Mouse (Mus musculus) liver, postnatal 0 days (tissue): ENCODE data around the gene Enox2. TPM values are rescaled to one million over a fixed set of nuclear protein-coding genes. Genes with fewer than 3 reads are reported as not detected.

Experiments used
- ATAC-seq: fragments of 200-750 bp; cut with Nextera tagmentation; 2 replicates; pipeline ENCODE4 v1.8.0; 2017; ENCODE audit warnings: mild to moderate bottlenecking, moderate library complexity
- DNase-seq: peaks from one replicate; pipeline ENCODE4 v3.0.0-alpha.2; 2016
- H3K27ac ChIP-seq: fragments of 300-500 bp; sonication (generic); 2 replicates; pipeline ENCODE4 v1.5.1; 2014; ENCODE audit warnings: antibody characterized with exemption, moderate library complexity, mild to moderate bottlenecking, low read depth
- H3K27me3 ChIP-seq: fragments of 300-500 bp; sonication (generic); 2 replicates; pipeline ENCODE4 v1.6.1; 2014; ENCODE audit warnings: low read length, control low read depth, mixed read lengths; ENCODE audit not compliant: insufficient read depth
- H3K36me3 ChIP-seq: fragments of 300-500 bp; sonication (generic); replicated peaks from 2 replicates; pipeline ENCODE4 v1.6.1; 2014; ENCODE audit warnings: mild to moderate bottlenecking, control low read depth, low read length, moderate library complexity, mixed read lengths; ENCODE audit not compliant: insufficient read depth
- H3K4me1 ChIP-seq: fragments of 300-500 bp; sonication (generic); 2 replicates; pipeline ENCODE4 v1.6.1; 2014; ENCODE audit warnings: antibody characterized with exemption, mild to moderate bottlenecking, control low read depth; ENCODE audit not compliant: insufficient read depth
- H3K4me2 ChIP-seq: fragments of 300-500 bp; sonication (generic); 2 replicates; pipeline ENCODE4 v1.6.1; 2014; ENCODE audit warnings: low read depth, mild to moderate bottlenecking, low read length, moderate library complexity, mixed read lengths
- H3K4me3 ChIP-seq: fragments of 300-500 bp; sonication (generic); 2 replicates; pipeline ENCODE4 v1.5.1; 2014; ENCODE audit warnings: low read depth, low read length
- H3K9ac ChIP-seq: fragments of 300-500 bp; sonication (generic); replicated peaks from 2 replicates; pipeline ENCODE4 v1.6.1; 2014; ENCODE audit warnings: mild to moderate bottlenecking, moderate library complexity
- H3K9me3 ChIP-seq: fragments of 300-500 bp; sonication (generic); 2 replicates; pipeline ENCODE4 v1.6.1; 2016; ENCODE audit warnings: mild to moderate bottlenecking, control low read depth, low read length, mixed read lengths
- CTCF ChIP-seq: sonication (generic); IDR thresholded peaks from 2 replicates; pipeline ENCODE4 v1.5.1; 2016; ENCODE audit warnings: antibody characterized with exemption, low read depth
- EP300 ChIP-seq: IDR thresholded peaks from 2 replicates; pipeline ENCODE4 v1.6.1; 2016; ENCODE audit warnings: antibody characterized with exemption, low read depth, mild to moderate bottlenecking
- WGBS: fragments of 180-500 bp; shearing (Covaris S2); extraction: QIAGEN DNeasy Blood & Tissue Kit; methylation state at CpG from one replicate; pipeline ENCODE4 v1.1.7; 2014; ENCODE audit not compliant: insufficient replicate concordance; 5-methylcytosine and 5-hydroxymethylcytosine counted together
- polyA plus RNA-seq: library from polyadenylated mRNA; unstranded; fragments of >200 nt; fragmentation: Nextera tagmentation; extraction: Ambion mirVana; gene quantifications from 2 replicates; pipeline ENCODE4 v1.2.1, GENCODE M21; 2015

Gene Enox2
- polyA plus RNA-seq: 3.1 and 3.3 TPM in 2 replicates

- TF ChIP-seq CTCF (no peak), EP300 (no peak)
- Histone ChIP-seq H3K36me3 (no peaks in the 10 kb centered on the region), H3K9me3 (no peaks in the 10 kb centered on the region), H3K4me2 (peak within 1 kb of the TSS; percentile 66), H3K9ac (peak within 1 kb of the TSS; percentile 73), H3K4me1 (no peaks in the 10 kb centered on the region), H3K27me3 (no peaks in the 10 kb centered on the region), H3K4me3 (peak within 1 kb of the TSS; percentile 67), H3K27ac (peak within 1 kb of the TSS; percentile 40; the same call in 1 of the 2 replicates)
- 22% methylated on average over 20 of the region's 26 CpGs for WGBS
- DNase-seq (peak; percentile 66), ATAC-seq (peak; percentile 100)
Observed at GRCm38 (mm10) chrX:49287700-49288563, at the start of gene Enox2. Enox2 (minus strand) TSS chrX:49288259.

DNA sequence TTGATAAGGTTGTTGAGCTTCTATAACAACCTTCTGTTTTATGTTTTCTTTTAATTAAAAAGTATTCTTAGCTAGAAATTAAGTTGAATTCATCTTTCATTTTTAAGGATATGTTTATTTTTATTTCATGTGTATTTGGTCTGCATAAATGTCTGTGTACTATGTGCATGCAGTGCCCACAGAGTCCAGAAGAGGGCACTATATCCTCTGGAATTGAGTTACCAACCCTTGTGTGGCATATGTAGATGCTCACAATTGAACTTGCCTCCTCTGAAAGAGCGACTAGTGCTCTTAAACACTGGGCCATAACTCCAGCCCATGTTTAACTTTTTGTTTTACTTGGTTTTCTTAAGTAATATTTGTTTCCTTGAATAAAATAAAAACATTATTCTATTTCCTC, 21.4 kb upstream of the Enox2 start:
- 35% methylated on average over 1 of the region's 1 CpGs for WGBS
- Histone ChIP-seq H3K9me3 (no peaks in the 10 kb centered on the region), H3K27me3 (no peaks in the 10 kb centered on the region), H3K9ac (no peak overlapping the region), H3K4me2 (no peak overlapping the region), H3K27ac (no peak overlapping the region), H3K36me3 (no peaks in the 10 kb centered on the region), H3K4me1 (no peaks in the 10 kb centered on the region), H3K4me3 (no peak overlapping the region)
- DNase-seq (peak; percentile 17), ATAC-seq (no peak)
- peak; percentile 57 for TF ChIP-seq CTCF
- no peak for TF ChIP-seq EP300

- WGBS: 13% methylated on average over 5 of the region's 5 CpGs
- Histone ChIP-seq H3K27ac (no peak overlapping the region), H3K36me3 (no peaks in the 10 kb centered on the region), H3K4me1 (no peaks in the 10 kb centered on the region), H3K9ac (no peak overlapping the region), H3K4me3 (no peak overlapping the region), H3K27me3 (no peaks in the 10 kb centered on the region), H3K9me3 (no peaks in the 10 kb centered on the region), H3K4me2 (no peak overlapping the region)
- no peak for ATAC-seq
- DNase-seq: peak; percentile 11
- peak; percentile 77 for TF ChIP-seq CTCF
- no peak for TF ChIP-seq EP300
Observed at GRCm38 (mm10) chrX:49306659-49307058, 18.6 kb upstream of the Enox2 start.

DNA sequence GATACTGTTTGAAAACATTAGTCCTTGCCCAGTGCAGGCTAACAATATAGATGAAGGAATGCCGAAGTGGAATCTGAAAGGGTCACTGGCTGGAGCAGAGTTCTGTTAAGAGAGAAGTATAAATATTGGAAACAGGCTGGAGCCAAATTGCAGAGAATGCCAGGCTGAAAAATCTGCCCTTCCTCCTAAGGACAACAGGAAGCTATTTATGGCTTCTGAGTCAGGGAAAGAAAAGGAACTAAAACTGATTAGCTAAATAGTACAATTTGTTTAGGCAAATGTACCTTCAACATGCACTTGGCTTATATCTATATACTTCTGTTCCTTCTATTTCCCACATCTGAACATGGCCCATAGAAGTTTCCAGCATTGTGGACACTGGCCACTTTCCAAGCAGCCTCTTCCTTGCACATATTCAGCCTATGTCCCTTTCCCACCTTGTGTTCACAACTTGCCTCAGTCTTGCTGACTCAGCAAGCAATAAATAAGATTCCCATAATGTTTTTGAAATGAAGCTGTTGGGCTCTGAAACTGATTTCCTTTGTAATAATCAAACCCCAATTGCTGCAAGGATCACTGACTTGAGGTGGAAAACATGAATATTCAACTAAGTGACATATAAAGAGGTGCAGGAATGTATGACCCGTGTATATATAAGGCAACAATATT, 8.0 kb downstream of the Enox2 start:
- no peaks in the 10 kb centered on the region for H3K27me3 ChIP-seq
- ATAC-seq: no peak
- no peak for DNase-seq
- no peaks in the 10 kb centered on the region for H3K4me1 ChIP-seq
- no peak overlapping the region for H3K9ac ChIP-seq
- H3K36me3 ChIP-seq: no peaks in the 10 kb centered on the region
- no peak overlapping the region for H3K4me3 ChIP-seq
- no peak overlapping the region for H3K27ac ChIP-seq
- no peaks in the 10 kb centered on the region for H3K9me3 ChIP-seq
- no peak overlapping the region for H3K4me2 ChIP-seq
- no peak for TF ChIP-seq EP300
- TF ChIP-seq CTCF: no peak
- WGBS: 67% methylated on average over 2 of the region's 2 CpGs

DNA sequence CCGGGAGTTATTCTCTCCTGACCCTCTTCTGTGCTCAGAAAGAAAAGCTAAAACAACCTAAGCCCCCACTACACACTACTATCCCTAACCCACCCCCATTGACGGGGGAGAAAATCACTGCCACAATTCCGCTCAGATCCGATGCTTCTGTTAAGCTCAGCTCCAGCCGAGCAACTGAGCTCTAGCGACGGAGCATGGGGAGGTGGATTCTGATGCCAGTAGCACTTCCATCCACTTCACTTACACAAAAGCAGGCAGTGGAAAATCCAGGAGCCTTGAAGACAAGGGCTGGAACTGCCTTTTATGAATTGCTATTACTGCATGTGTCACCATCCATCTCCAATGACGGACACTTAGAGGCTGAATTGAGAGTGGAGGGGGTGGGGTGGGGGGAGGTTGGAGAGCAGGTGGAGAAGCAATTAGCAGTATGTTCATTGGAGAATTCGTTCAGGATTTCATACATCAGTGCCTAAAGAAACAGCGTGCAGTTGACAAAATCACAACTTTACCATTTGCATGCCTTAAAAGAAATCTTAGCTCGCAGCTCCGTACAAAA, 14.5 kb downstream of the Enox2 start:
- no peak overlapping the region for H3K4me2 ChIP-seq
- H3K9ac ChIP-seq: no peak overlapping the region
- no peak for DNase-seq
- no peaks in the 10 kb centered on the region for H3K36me3 ChIP-seq
- no peaks in the 10 kb centered on the region for H3K4me1 ChIP-seq
- TF ChIP-seq CTCF (no peak), EP300 (no peak)
- H3K27me3 ChIP-seq: no peaks in the 10 kb centered on the region
- H3K27ac ChIP-seq: no peak overlapping the region
- WGBS: 78% methylated on average over 12 of the region's 12 CpGs
- H3K9me3 ChIP-seq: no peaks in the 10 kb centered on the region
- no peak for ATAC-seq
- H3K4me3 ChIP-seq: no peak overlapping the region

DNA sequence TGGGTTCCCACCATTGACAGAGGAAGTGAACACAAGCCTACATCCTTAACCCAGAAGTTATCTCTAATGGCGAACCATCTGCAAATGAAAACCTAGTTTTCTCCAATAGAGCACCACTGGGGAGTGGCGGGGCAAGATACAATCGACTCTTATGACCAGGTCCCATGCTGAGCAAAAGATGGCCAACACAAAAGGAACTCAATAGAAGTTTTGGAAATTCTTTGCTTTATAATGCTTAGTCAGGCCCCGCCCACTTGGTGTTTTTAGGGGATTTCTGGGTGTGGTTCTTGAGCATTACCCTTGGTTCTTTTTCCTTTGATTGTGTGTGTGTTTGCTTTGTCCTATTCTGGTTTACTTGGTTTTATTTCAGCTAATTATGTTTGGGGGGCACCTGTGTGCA, 37.2 kb downstream of the Enox2 start:
- no peak for ATAC-seq
- TF ChIP-seq CTCF: no peak
- no peak for TF ChIP-seq EP300
- WGBS: 73% methylated on average over 4 of the region's 4 CpGs

More for the DNA sequence above, 37.2 kb downstream of the Enox2 start:
- Histone ChIP-seq H3K4me2 (no peak overlapping the region), H3K27ac (no peak overlapping the region), H3K9me3 (no peaks in the 10 kb centered on the region), H3K36me3 (no peaks in the 10 kb centered on the region), H3K27me3 (no peaks in the 10 kb centered on the region), H3K4me3 (no peak overlapping the region), H3K4me1 (no peaks in the 10 kb centered on the region), H3K9ac (no peak overlapping the region)
- no peak for DNase-seq
